Mouse (Mus musculus) lung, postnatal 14 days (tissue): ENCODE data around the gene Coro1c.

Experiments
- DNase-seq: peaks from one replicate; pipeline ENCODE4 v3.0.0; 2021

Coro1c gene

GRCm38 (mm10) chr5:113883384-113883771, 25.2 kb downstream of the Coro1c start:
- no peak for DNase-seq

GRCm38 (mm10) chr5:113882566-113883383, 25.8 kb downstream of the Coro1c start:
- peak; percentile 42 for DNase-seq

- no peak for DNase-seq
These were observed 27.4 kb downstream of the Coro1c start for GRCm38 (mm10) chr5:113881136-113881535.

- no peak for DNase-seq
These were observed 29.5 kb downstream of the Coro1c start for GRCm38 (mm10) chr5:113878943-113879617.

- DNase-seq, result no peak
These were observed 31.0 kb downstream of the Coro1c start for GRCm38 (mm10) chr5:113877565-113877964.

GRCm38 (mm10) chr5:113876176-113876575, 32.4 kb downstream of the Coro1c start:
- no peak for DNase-seq

- DNase-seq, result no peak
These were observed 32.9 kb downstream of the Coro1c start for GRCm38 (mm10) chr5:113875625-113876024.

GRCm38 (mm10) chr5:113874063-113875024, 34.2 kb downstream of the Coro1c start:
- no peak for DNase-seq

GRCm38 (mm10) chr5:113872936-113873912, 35.3 kb downstream of the Coro1c start:
- DNase-seq, result peak; percentile 69

- DNase-seq, result peak; percentile 28
These were observed 36.5 kb downstream of the Coro1c start for GRCm38 (mm10) chr5:113871903-113872548.

- no peak for DNase-seq
These were observed 38.0 kb downstream of the Coro1c start for GRCm38 (mm10) chr5:113870393-113871040.

- peak; percentile 80 for DNase-seq
These were observed 39.4 kb downstream of the Coro1c start for GRCm38 (mm10) chr5:113869132-113869531.

GRCm38 (mm10) chr5:113864992-113865391, 43.6 kb downstream of the Coro1c start:
- no peak for DNase-seq

GRCm38 (mm10) chr5:113863994-113864393, 44.6 kb downstream of the Coro1c start:
- no peak for DNase-seq

- no peak for DNase-seq
These were observed 46.1 kb downstream of the Coro1c start for GRCm38 (mm10) chr5:113862418-113862817.

- DNase-seq, result peak; percentile 28
These were observed 47.3 kb downstream of the Coro1c start for GRCm38 (mm10) chr5:113861294-113861693.

- DNase-seq, result peak; percentile 64
These were observed 49.6 kb downstream of the Coro1c start for GRCm38 (mm10) chr5:113858971-113859370.

- DNase-seq, result no peak
These were observed 50.0 kb downstream of the Coro1c start for GRCm38 (mm10) chr5:113858550-113858949.

GRCm38 (mm10) chr5:113857631-113858030, 50.9 kb downstream of the Coro1c start:
- DNase-seq, result no peak

GRCm38 (mm10) chr5:113856631-113857030, 51.9 kb downstream of the Coro1c start:
- DNase-seq, result no peak

- no peak for DNase-seq
These were observed 52.9 kb downstream of the Coro1c start for GRCm38 (mm10) chr5:113855696-113856095.
